Mouse (Mus musculus) liver, embryonic 15.5 days (tissue): ENCODE data around the gene Eif1ad. TPM values are rescaled to one million over a fixed set of nuclear protein-coding genes. Genes with fewer than 3 reads are reported as not detected.
A peak's percentile ranks its signal among the peaks of the same experiment; 100 is the strongest.
"Not testable (repeated sequence)": the region's sequence is repeated elsewhere in the genome, so short reads cannot be mapped to it uniquely, and the experiment has no call there.

ENCODE experiments used
- ATAC-seq: fragments of 200-750 bp; cut with Nextera tagmentation; 2 replicates; pipeline ENCODE4 v1.8.0; 2017; ENCODE audit warnings: moderate number of reproducible peaks, mild to moderate bottlenecking, moderate library complexity; ENCODE audit not compliant: insufficient read depth
- H3K27ac ChIP-seq: fragments of 300-500 bp; sonication (generic); replicated peaks from 2 replicates; pipeline ENCODE4 v1.5.1; 2015; ENCODE audit warnings: mild to moderate bottlenecking, inconsistent platforms
- H3K27me3 ChIP-seq: fragments of 300-500 bp; sonication (generic); 2 replicates; pipeline ENCODE4 v1.6.1; 2015; ENCODE audit warnings: mild to moderate bottlenecking, inconsistent platforms
- H3K36me3 ChIP-seq: fragments of 300-500 bp; sonication (generic); replicated peaks from 2 replicates; pipeline ENCODE4 v1.6.1; 2015; ENCODE audit warnings: moderate library complexity, mild to moderate bottlenecking, inconsistent platforms
- H3K4me1 ChIP-seq: fragments of 300-500 bp; sonication (generic); replicated peaks from 2 replicates; pipeline ENCODE4 v1.6.1; 2015; ENCODE audit warnings: inconsistent platforms
- H3K4me2 ChIP-seq: fragments of 300-500 bp; sonication (generic); 2 replicates; pipeline ENCODE4 v1.6.1; 2015; ENCODE audit warnings: moderate library complexity, mild to moderate bottlenecking, inconsistent platforms
- H3K4me3 ChIP-seq: fragments of 300-500 bp; sonication (generic); replicated peaks from 2 replicates; pipeline ENCODE4 v1.5.1; 2015; ENCODE audit warnings: mild to moderate bottlenecking, inconsistent platforms
- H3K9ac ChIP-seq: fragments of 300-500 bp; sonication (generic); 2 replicates; pipeline ENCODE4 v1.6.1; 2015; ENCODE audit warnings: moderate library complexity, mild to moderate bottlenecking, inconsistent platforms
- H3K9me3 ChIP-seq: fragments of 300-500 bp; sonication (generic); replicated peaks from 2 replicates; pipeline ENCODE4 v1.6.1; 2016; ENCODE audit warnings: inconsistent platforms
- WGBS: fragments of 180-500 bp; shearing (Covaris S2); methylation state at CpG from one replicate; pipeline ENCODE4 v1.1.7; 2015; ENCODE audit warnings: mixed read lengths; ENCODE audit not compliant: insufficient replicate concordance; 5-methylcytosine and 5-hydroxymethylcytosine counted together
- polyA plus RNA-seq: library from polyadenylated mRNA; unstranded; fragments of >200 nt; fragmentation: Nextera tagmentation; extraction: Ambion mirVana; gene quantifications from 2 replicates; pipeline ENCODE4 v1.2.1, GENCODE M21; 2015

The Eif1ad gene
- polyA plus RNA-seq, 1 experiment from 2014 or later = 26.0 TPM

DNA sequence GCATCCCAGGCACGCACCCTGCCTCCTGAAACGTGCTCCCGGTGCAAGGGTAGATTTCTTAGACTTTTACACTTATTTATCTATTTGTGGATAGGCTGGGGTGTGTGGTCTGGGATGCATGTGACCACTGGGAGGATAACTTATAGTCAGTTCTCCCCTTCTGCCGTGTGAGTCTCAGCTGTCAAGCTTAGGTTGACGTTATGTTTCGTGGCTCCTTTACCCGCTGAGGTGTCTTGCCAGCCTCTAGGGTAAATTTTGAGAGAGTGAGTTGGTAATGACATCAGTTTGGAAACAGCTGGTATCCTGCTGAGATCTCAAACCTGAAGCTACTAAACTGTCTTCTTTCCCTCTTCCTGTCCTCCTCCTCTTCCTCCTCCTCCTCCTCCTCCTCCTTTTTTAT, 39.4 kb downstream of the Eif1ad start:
- peak overlapping the region; percentile 72 for H3K4me2 ChIP-seq
- no peak for ATAC-seq
- no peaks in the 10 kb centered on the region for H3K27me3 ChIP-seq
- H3K9ac ChIP-seq = peak overlapping the region; percentile 63
- 0 out of 2 replicates have a peak, but pooled peaks cover 8% of the 10 kb centered on the region for H3K36me3 ChIP-seq
- peaks cover 38% of the 10 kb centered on the region for H3K4me1 ChIP-seq
- peak overlapping the region; percentile 84 for H3K27ac ChIP-seq
- peak overlapping the region; percentile 59 for H3K4me3 ChIP-seq
- 16% methylated on average over 7 of the region's 7 CpGs for WGBS
- no peaks in the 10 kb centered on the region for H3K9me3 ChIP-seq

DNA sequence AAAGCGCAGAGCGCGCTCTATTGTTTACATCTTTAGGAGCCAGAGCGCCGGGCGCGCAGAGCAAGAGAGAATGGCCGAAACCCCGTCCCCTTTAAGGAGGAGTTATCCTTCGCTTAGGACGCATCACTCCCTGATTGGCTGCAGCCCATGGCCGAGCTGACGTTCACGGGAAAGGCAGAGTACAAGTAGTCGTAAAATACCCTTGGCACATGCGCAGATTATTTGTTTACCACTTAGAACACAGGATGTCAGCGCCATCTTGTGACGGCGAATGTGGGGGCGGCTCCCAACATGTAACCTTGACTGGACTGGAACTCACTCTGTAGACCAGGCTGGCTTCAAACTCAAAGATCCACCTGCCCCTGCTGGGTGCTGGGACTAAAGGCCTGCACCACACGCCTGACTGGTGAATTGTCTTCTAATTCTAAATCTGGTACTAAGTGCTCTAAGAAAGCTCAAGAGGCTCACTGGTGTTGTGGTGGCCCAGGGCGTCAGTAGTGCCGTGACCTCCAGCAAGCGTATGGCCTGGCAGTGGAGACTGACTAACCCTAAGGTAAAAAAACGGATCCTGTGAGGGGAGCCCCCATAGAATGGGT, 40.1 kb downstream of the Eif1ad start:
- Histone ChIP-seq H3K4me3 (peak overlapping the region; percentile 78), H3K27ac (peak overlapping the region; percentile 99), H3K4me2 (peak overlapping the region; percentile 73), H3K4me1 (peaks cover 38% of the 10 kb centered on the region), H3K9ac (peak overlapping the region; percentile 85)
- ATAC-seq = peak; percentile 82
- H3K27me3 ChIP-seq, H3K9me3 ChIP-seq, H3K36me3 ChIP-seq: not testable (repeated sequence)
- 13% methylated on average over 24 of the region's 25 CpGs for WGBS

DNA sequence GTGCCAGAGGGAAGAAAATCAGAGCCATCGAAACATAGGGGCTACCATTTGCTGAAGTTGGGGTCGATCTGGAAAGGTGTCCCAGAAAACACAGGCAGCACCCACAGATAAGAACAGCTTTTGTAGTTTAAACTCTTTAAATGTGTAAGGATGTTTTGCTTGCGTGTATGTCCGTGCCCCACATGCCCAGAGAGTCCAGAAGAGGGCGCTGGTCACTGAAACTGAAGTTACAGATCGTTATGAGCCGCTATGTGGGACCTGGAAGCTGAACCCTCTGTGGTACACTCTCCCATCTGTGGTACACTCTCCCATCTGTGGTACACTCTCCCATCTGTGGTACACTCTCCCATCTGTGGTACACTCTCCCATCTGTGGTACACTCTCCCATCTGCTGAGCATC, 40.6 kb downstream of the Eif1ad start:
- Histone ChIP-seq H3K4me2 (peak overlapping the region; percentile 73), H3K9ac (peak overlapping the region; percentile 85), H3K36me3 (0 out of 2 replicates have a peak, but pooled peaks cover 8% of the 10 kb centered on the region), H3K27ac (peak overlapping the region; percentile 99), H3K9me3 (no peaks in the 10 kb centered on the region), H3K27me3 (no peaks in the 10 kb centered on the region), H3K4me1 (peaks cover 38% of the 10 kb centered on the region), H3K4me3 (peak overlapping the region; percentile 78)
- peak; percentile 69 for ATAC-seq
- WGBS = 11% methylated on average over 7 of the region's 7 CpGs

- Histone ChIP-seq H3K4me2 (peak overlapping the region; percentile 73), H3K4me1 (peaks cover 38% of the 10 kb centered on the region), H3K9me3 (no peaks in the 10 kb centered on the region), H3K9ac (peak overlapping the region; percentile 85), H3K27me3 (no peaks in the 10 kb centered on the region), H3K36me3 (0 out of 2 replicates have a peak, but pooled peaks cover 8% of the 10 kb centered on the region), H3K27ac (peak overlapping the region; percentile 99), H3K4me3 (peak overlapping the region; percentile 78)
- WGBS = 76% methylated on average over 13 of the region's 13 CpGs
- ATAC-seq = no peak
Measured at GRCm38 (mm10) chr19:5408057-5409001, 41.8 kb downstream of the Eif1ad start.

DNA sequence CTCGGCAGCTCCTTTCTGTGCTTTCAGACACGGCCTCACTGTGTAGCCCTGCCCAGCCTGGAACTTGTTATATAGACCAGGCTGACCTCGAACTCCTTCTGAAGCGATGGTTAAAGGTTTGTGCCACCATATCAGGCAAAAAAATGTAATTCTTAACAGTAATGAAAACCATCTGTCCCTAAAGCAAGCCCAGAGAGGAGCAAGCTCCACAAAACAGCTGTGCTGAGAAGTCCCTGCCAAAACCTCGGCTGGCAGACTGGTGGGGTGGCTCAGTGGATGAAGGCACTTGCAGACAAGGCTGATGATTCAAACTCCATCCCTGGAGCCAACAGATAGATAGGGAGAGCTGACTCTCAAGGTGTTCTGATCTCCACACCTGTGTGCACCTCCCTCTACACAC, 42.5 kb downstream of the Eif1ad start:
- Histone ChIP-seq H3K27me3 (no peaks in the 10 kb centered on the region), H3K4me1 (peaks cover 38% of the 10 kb centered on the region), H3K4me3 (no peak overlapping the region; the same call in 1 of the 2 replicates), H3K9ac (0 out of 2 replicates have a peak overlapping the region, but pooled peaks have one; percentile 9), H3K36me3 (0 out of 2 replicates have a peak, but pooled peaks cover 8% of the 10 kb centered on the region), H3K9me3 (no peaks in the 10 kb centered on the region), H3K4me2 (no peak overlapping the region), H3K27ac (peak overlapping the region; percentile 99)
- WGBS = 67% methylated on average over 5 of the region's 5 CpGs
- no peak for ATAC-seq

DNA sequence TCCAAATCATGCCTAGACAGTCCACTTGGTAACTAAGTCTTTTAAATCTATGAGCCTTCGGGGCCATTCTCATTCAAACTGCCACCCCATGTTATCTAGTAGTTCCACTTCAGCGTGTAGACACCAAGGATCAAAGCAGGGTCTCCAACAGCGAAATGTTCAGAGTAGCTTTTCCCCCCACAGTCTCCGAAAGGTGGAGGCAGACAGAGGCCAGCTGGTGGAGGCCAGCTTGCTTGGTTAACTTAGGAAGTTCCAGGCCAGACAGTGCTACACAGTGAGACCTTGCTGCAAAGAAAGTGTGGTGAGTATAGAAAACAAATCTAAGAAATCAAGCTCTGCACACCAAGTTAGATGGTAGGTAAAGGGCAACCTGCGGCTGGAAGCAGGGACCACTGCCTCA, 44.1 kb downstream of the Eif1ad start:
- no peaks in the 10 kb centered on the region for H3K27me3 ChIP-seq
- H3K27ac ChIP-seq = no peak overlapping the region
- 0 out of 2 replicates have a peak, but pooled peaks cover 8% of the 10 kb centered on the region for H3K36me3 ChIP-seq
- WGBS = 75% methylated on average over 5 of the region's 5 CpGs
- no peak overlapping the region for H3K4me2 ChIP-seq
- no peak overlapping the region for H3K4me3 ChIP-seq
- no peak for ATAC-seq
- H3K9ac ChIP-seq = no peak overlapping the region
- H3K4me1 ChIP-seq = peaks cover 40% of the 10 kb centered on the region
- no peaks in the 10 kb centered on the region for H3K9me3 ChIP-seq

DNA sequence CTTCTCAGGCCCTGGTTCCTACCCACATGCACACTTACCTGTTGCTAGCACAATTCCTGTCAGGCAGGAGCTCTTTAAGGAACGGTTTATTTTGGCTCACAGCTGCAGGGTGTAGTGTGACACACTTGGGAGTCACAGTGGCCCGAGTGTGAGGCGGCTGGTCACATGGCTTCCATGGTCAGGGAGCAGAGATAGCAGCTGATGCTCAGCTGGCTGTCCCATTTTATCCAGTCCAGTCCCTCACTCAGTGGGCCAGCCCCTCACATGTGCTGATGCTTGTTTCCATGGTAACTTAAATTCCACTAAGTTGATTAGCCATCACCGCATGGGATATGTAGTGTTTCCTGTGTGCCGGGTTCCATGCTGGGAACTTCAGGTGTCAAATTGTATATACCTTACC, 45.4 kb downstream of the Eif1ad start:
- H3K4me1 ChIP-seq = peaks cover 33% of the 10 kb centered on the region
- no peaks in the 10 kb centered on the region for H3K27me3 ChIP-seq
- H3K27ac ChIP-seq = no peak overlapping the region
- 72% methylated on average over 5 of the region's 5 CpGs for WGBS
- H3K36me3 ChIP-seq = 0 out of 2 replicates have a peak, but pooled peaks cover 8% of the 10 kb centered on the region
- H3K4me3 ChIP-seq = no peak overlapping the region
- ATAC-seq = no peak
- no peak overlapping the region for H3K4me2 ChIP-seq
- no peak overlapping the region for H3K9ac ChIP-seq
- H3K9me3 ChIP-seq = no peaks in the 10 kb centered on the region

- no peak overlapping the region for H3K4me2 ChIP-seq
- no peak overlapping the region for H3K4me3 ChIP-seq
- no peaks in the 10 kb centered on the region for H3K27me3 ChIP-seq
- H3K36me3 ChIP-seq = peaks cover 15% of the 10 kb centered on the region; the same call in 1 of the 2 replicates
- no peaks in the 10 kb centered on the region for H3K9me3 ChIP-seq
- peaks cover 15% of the 10 kb centered on the region; the same call in 1 of the 2 replicates for H3K4me1 ChIP-seq
- no peak overlapping the region for H3K27ac ChIP-seq
- ATAC-seq = no peak
- WGBS = 61% methylated on average over 4 of the region's 4 CpGs
- H3K9ac ChIP-seq = no peak overlapping the region
Measured at GRCm38 (mm10) chr19:5413840-5414239, 47.3 kb downstream of the Eif1ad start.

GRCm38 (mm10) chr19:5414534-5414957, 48.0 kb downstream of the Eif1ad start:
- H3K27ac ChIP-seq = no peak overlapping the region
- peaks cover 9% of the 10 kb centered on the region; the same call in 1 of the 2 replicates for H3K4me1 ChIP-seq
- no peaks in the 10 kb centered on the region for H3K27me3 ChIP-seq
- peaks cover 9% of the 10 kb centered on the region; the same call in 1 of the 2 replicates for H3K36me3 ChIP-seq
- H3K4me2 ChIP-seq = no peak overlapping the region
- H3K4me3 ChIP-seq = no peak overlapping the region
- H3K9ac ChIP-seq = no peak overlapping the region
- 53% methylated on average over 2 of the region's 2 CpGs for WGBS
- no peak for ATAC-seq
- H3K9me3 ChIP-seq = no peaks in the 10 kb centered on the region

DNA sequence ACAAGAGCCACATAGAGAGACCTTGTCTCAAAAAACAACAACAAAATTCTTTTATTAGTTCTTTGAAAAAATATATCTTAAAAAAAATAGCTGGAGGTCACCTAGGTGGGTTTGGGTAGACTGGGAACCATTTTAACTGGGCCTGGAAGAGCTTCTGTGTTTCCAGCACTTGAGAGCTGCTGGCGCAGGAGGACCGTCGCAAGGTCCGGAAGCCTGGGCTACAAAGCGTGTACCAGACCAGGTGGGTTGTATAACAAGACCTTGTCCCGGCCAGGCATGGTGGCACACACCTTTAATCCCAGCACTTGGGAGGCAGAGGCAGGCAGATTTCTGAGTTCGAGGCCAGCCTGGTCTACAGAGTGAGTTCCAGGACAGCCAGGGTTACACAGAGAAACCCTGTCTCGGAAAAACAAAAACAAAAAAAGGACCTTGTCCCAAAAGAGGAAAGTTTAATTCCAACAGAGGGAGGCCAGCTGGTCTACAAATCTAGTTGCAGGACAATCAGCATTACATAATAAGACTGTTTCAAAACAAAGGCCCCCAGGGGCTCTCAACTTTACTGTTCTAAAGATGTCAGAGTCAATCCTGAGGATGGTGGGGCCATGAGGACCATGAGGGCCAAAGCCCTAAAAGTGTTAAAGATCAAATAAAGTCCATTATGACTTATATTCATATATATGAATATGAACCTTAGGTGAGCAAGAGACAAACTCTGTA, 52.4 kb downstream of the Eif1ad start:
- peaks cover 35% of the 10 kb centered on the region for H3K36me3 ChIP-seq
- no peak overlapping the region for H3K27ac ChIP-seq
- no peak overlapping the region for H3K4me2 ChIP-seq
- H3K4me1 ChIP-seq = peaks cover 18% of the 10 kb centered on the region
- H3K27me3 ChIP-seq = no peaks in the 10 kb centered on the region
- no peaks in the 10 kb centered on the region for H3K9me3 ChIP-seq
- H3K4me3 ChIP-seq = no peak overlapping the region
- 81% methylated on average over 8 of the region's 8 CpGs for WGBS
- H3K9ac ChIP-seq = no peak overlapping the region
- ATAC-seq = no peak
